Mouse (Mus musculus): ENCODE measurements around the gene Bcl2l1. TPM values are rescaled to one million over a fixed set of nuclear protein-coding genes. Genes with fewer than 3 reads are reported as not detected.

Bcl2l1 gene
- polyA plus RNA-seq, 1 experiment from 2014 or later, result 95.6 TPM

- H3K36me3 ChIP-seq (ENCODE audit: insufficient read depth, low read length), result 0 out of 2 replicates have a peak, but pooled peaks cover 3% of the 10 kb centered on the region
- H3K9ac ChIP-seq (ENCODE audit: low read depth, low read length), result no peak overlapping the region
- H3K4me3 ChIP-seq (replicated peaks; ENCODE audit: low read depth, low read length), result no peak overlapping the region
- DNase-seq (ENCODE audit: low spot score) (no peak), ATAC-seq (replicated peaks; ENCODE audit: low FRiP score, low read depth) (no peak)
- TF ChIP-seq CTCF (IDR thresholded peaks at IDR 0.05; ENCODE audit: low read depth), result no peak
- no peak overlapping the region for H3K4me2 ChIP-seq (ENCODE audit: low read length)
- no peaks in the 10 kb centered on the region for H3K9me3 ChIP-seq (replicated peaks; ENCODE audit: low read length)
- no peaks in the 10 kb centered on the region for H3K27me3 ChIP-seq (ENCODE audit: insufficient read depth, low read length)
- H3K4me1 ChIP-seq (replicated peaks; ENCODE audit: insufficient read depth, low read length), result peaks cover 23% of the 10 kb centered on the region
- H3K27ac ChIP-seq, result no peak overlapping the region
Observed at GRCm38 (mm10) chr2:152800762-152801113, 30.8 kb downstream of the Bcl2l1 start.

GRCm38 (mm10) chr2:152799954-152800761 is 31.4 kb downstream of the Bcl2l1 start:
- Histone ChIP-seq H3K4me1 (replicated peaks; ENCODE audit: insufficient read depth, low read length) (peaks cover 23% of the 10 kb centered on the region), H3K4me2 (ENCODE audit: low read length) (no peak overlapping the region), H3K27ac (no peak overlapping the region), H3K27me3 (ENCODE audit: insufficient read depth, low read length) (no peaks in the 10 kb centered on the region), H3K4me3 (replicated peaks; ENCODE audit: low read depth, low read length) (no peak overlapping the region), H3K9ac (ENCODE audit: low read depth, low read length) (no peak overlapping the region), H3K9me3 (replicated peaks; ENCODE audit: low read length) (no peaks in the 10 kb centered on the region), H3K36me3 (ENCODE audit: insufficient read depth, low read length) (0 out of 2 replicates have a peak, but pooled peaks cover 3% of the 10 kb centered on the region)
- no peak for ATAC-seq (replicated peaks; ENCODE audit: low FRiP score, low read depth)
- no peak for TF ChIP-seq CTCF (IDR thresholded peaks at IDR 0.05; ENCODE audit: low read depth)
- WGBS, result 42% methylated on average over 7 of the region's 7 CpGs
- DNase-seq (ENCODE audit: low spot score), result no peak

- Histone ChIP-seq H3K4me2 (ENCODE audit: low read length) (no peak overlapping the region), H3K9me3 (replicated peaks; ENCODE audit: low read length) (no peaks in the 10 kb centered on the region), H3K27me3 (ENCODE audit: insufficient read depth, low read length) (no peaks in the 10 kb centered on the region), H3K4me3 (replicated peaks; ENCODE audit: low read depth, low read length) (no peak overlapping the region), H3K4me1 (replicated peaks; ENCODE audit: insufficient read depth, low read length) (peaks cover 17% of the 10 kb centered on the region), H3K36me3 (ENCODE audit: insufficient read depth, low read length) (0 out of 2 replicates have a peak, but pooled peaks cover 3% of the 10 kb centered on the region), H3K27ac (no peak overlapping the region; the same call in 1 of the 2 replicates), H3K9ac (ENCODE audit: low read depth, low read length) (no peak overlapping the region)
- WGBS, result 95% methylated on average over 1 of the region's 1 CpGs
- ATAC-seq (replicated peaks; ENCODE audit: low FRiP score, low read depth) (no peak), DNase-seq (ENCODE audit: low spot score) (no peak)
- TF ChIP-seq CTCF (IDR thresholded peaks at IDR 0.05; ENCODE audit: low read depth), result no peak
Observed at GRCm38 (mm10) chr2:152797589-152797988, 33.9 kb downstream of the Bcl2l1 start.

- no peaks in the 10 kb centered on the region for H3K36me3 ChIP-seq (ENCODE audit: insufficient read depth, low read length)
- H3K27ac ChIP-seq, result peak overlapping the region; percentile 65
- ATAC-seq (replicated peaks; ENCODE audit: low FRiP score, low read depth) (no peak; the same call in 1 of the 2 replicates), DNase-seq (ENCODE audit: low spot score) (no peak)
- no peak overlapping the region for H3K9ac ChIP-seq (ENCODE audit: low read depth, low read length)
- no peaks in the 10 kb centered on the region for H3K27me3 ChIP-seq (ENCODE audit: insufficient read depth, low read length)
- no peak overlapping the region for H3K4me3 ChIP-seq (replicated peaks; ENCODE audit: low read depth, low read length)
- WGBS, result 52% methylated on average over 9 of the region's 9 CpGs
- no peaks in the 10 kb centered on the region for H3K9me3 ChIP-seq (replicated peaks; ENCODE audit: low read length)
- TF ChIP-seq CTCF (IDR thresholded peaks at IDR 0.05; ENCODE audit: low read depth), result no peak
- H3K4me1 ChIP-seq (replicated peaks; ENCODE audit: insufficient read depth, low read length), result peaks cover 22% of the 10 kb centered on the region
- no peak overlapping the region for H3K4me2 ChIP-seq (ENCODE audit: low read length)
Observed at GRCm38 (mm10) chr2:152794281-152794827, 37.2 kb downstream of the Bcl2l1 start.

GRCm38 (mm10) chr2:152793381-152793780 is 38.1 kb downstream of the Bcl2l1 start:
- Histone ChIP-seq H3K4me3 (replicated peaks; ENCODE audit: low read depth, low read length) (no peak overlapping the region), H3K4me1 (replicated peaks; ENCODE audit: insufficient read depth, low read length) (peaks cover 28% of the 10 kb centered on the region), H3K9ac (ENCODE audit: low read depth, low read length) (no peak overlapping the region), H3K36me3 (ENCODE audit: insufficient read depth, low read length) (no peaks in the 10 kb centered on the region), H3K4me2 (ENCODE audit: low read length) (no peak overlapping the region), H3K27me3 (ENCODE audit: insufficient read depth, low read length) (no peaks in the 10 kb centered on the region), H3K9me3 (replicated peaks; ENCODE audit: low read length) (no peaks in the 10 kb centered on the region), H3K27ac (no peak overlapping the region)
- ATAC-seq (replicated peaks; ENCODE audit: low FRiP score, low read depth) (no peak), DNase-seq (ENCODE audit: low spot score) (no peak)
- TF ChIP-seq CTCF (IDR thresholded peaks at IDR 0.05; ENCODE audit: low read depth), result no peak
- WGBS, result 77% methylated on average over 5 of the region's 5 CpGs

- no peak for TF ChIP-seq CTCF (IDR thresholded peaks at IDR 0.05; ENCODE audit: low read depth)
- Histone ChIP-seq H3K4me1 (replicated peaks; ENCODE audit: insufficient read depth, low read length) (peaks cover 28% of the 10 kb centered on the region), H3K27ac (0 out of 2 replicates have a peak overlapping the region, but pooled peaks have one; percentile 0), H3K4me3 (replicated peaks; ENCODE audit: low read depth, low read length) (no peak overlapping the region), H3K27me3 (ENCODE audit: insufficient read depth, low read length) (no peaks in the 10 kb centered on the region), H3K9ac (ENCODE audit: low read depth, low read length) (no peak overlapping the region), H3K4me2 (ENCODE audit: low read length) (no peak overlapping the region), H3K9me3 (replicated peaks; ENCODE audit: low read length) (no peaks in the 10 kb centered on the region), H3K36me3 (ENCODE audit: insufficient read depth, low read length) (no peaks in the 10 kb centered on the region)
- ATAC-seq (replicated peaks; ENCODE audit: low FRiP score, low read depth) (peak; percentile 21; the same call in 1 of the 2 replicates), DNase-seq (ENCODE audit: low spot score) (no peak)
- 37% methylated on average over 2 of the region's 2 CpGs for WGBS
Observed at GRCm38 (mm10) chr2:152792461-152792860, 39.1 kb downstream of the Bcl2l1 start.

Data from kidney, postnatal 0 days (tissue).